26 mouse cellular contexts compared by ENCODE assay signal in genomic region chr8:89052880-89053279, GRCm38 (mm10). TPM values are rescaled to one million over a fixed set of nuclear protein-coding genes. Genes with fewer than 3 reads are reported as not detected.
DNase-seq lines count a peak whose midpoint lies in the region; TF ChIP-seq lines count a peak whose summit lies in the region.
"Had no signal": no experiment of that assay in that cellular context is flagged by ENCODE, and none has a peak within 500 bp of the region (broad histone marks: within the 10 kb centered on the region; RNA-seq: fewer than 3 reads in every experiment).

No protein-coding gene starts in this region.

- H3K4me1 ChIP-seq in ES-Bruce4 (ENCODE audit: control insufficient read depth, insufficient read depth, low read length) (peaks cover 2% of the 10 kb centered on the region), ES-E14 (ENCODE audit: control insufficient read depth in 2 of 2, insufficient read depth in 2 of 2, low read length in 2 of 2, poor library complexity in 1 of 2) (peaks cover 17 to 18% of the 10 kb centered on the region in 2 experiments; a peak in 3 of 4 replicates)
- peaks cover 19% of the 10 kb centered on the region for H3K4me1 ChIP-seq in embryonic facial prominence, embryonic 10.5 days

- H3K36me3 ChIP-seq in ES-Bruce4 (ENCODE audit: control insufficient read depth, insufficient read depth, low read length, poor library complexity, severe bottlenecking) (peaks cover 29% of the 10 kb centered on the region), ES-E14 (ENCODE audit: control insufficient read depth, insufficient read depth, low read length, poor library complexity, severe bottlenecking) (peaks cover 11% of the 10 kb centered on the region)
- no peaks in the 10 kb centered on the region for H3K36me3 ChIP-seq in embryonic facial prominence, embryonic 10.5 days (replicated peaks)
- H3K36me3 ChIP-seq: embryonic facial prominence, embryonic 13.5 days; embryonic facial prominence, embryonic 15.5 days; forebrain, embryonic 10.5 days; forebrain, embryonic 15.5 days had no signal

- TF ChIP-seq POLR2A in ES-Bruce4 (IDR thresholded peaks at IDR 0.05; ENCODE audit: insufficient read depth, low read length): peak; percentile 33

- WGBS in embryonic facial prominence, embryonic 10.5 days: 89% methylated on average over 7 of the region's 7 CpGs

- peak overlapping the region; percentile 91 for H3K9ac ChIP-seq in ES-Bruce4 (ENCODE audit: low read depth, poor library complexity, severe bottlenecking)
- H3K9ac ChIP-seq in ES-E14 (ENCODE audit: insufficient read depth, low read depth, low read length, poor library complexity, severe bottlenecking): peak overlapping the region; percentile 90
- H3K9ac ChIP-seq: embryonic facial prominence, embryonic 13.5 days; embryonic facial prominence, embryonic 15.5 days; forebrain, embryonic 13.5 days; forebrain, embryonic 15.5 days; forebrain, postnatal 0 days had no signal

- H3K4me3 ChIP-seq in ES-Bruce4 (ENCODE audit: low read depth, low read length): peak overlapping the region; percentile 98
- H3K4me3 ChIP-seq in ES-E14 (ENCODE audit: insufficient read depth in 1 of 2, low read depth in 1 of 2, low read length in 2 of 2, poor library complexity in 1 of 2, severe bottlenecking in 1 of 2): peak overlapping the region; percentile 84 to 92
- H3K4me3 ChIP-seq in embryonic facial prominence, embryonic 10.5 days: no peak overlapping the region
- H3K4me3 ChIP-seq: embryonic facial prominence, embryonic 13.5 days; embryonic facial prominence, embryonic 15.5 days; erythroblast, embryonic 14.5 days; forebrain, embryonic 10.5 days; forebrain, embryonic 13.5 days; forebrain, embryonic 15.5 days had no signal

- no peak for TF ChIP-seq CTCF in ES-Bruce4 (IDR thresholded peaks at IDR 0.05; ENCODE audit: low read depth, low read length)

- H3K27ac ChIP-seq in ES-Bruce4 (ENCODE audit: insufficient read depth, low read length) (peak overlapping the region; percentile 72), ES-E14 (ENCODE audit: insufficient read depth, low read depth, low read length, poor library complexity, severe bottlenecking) (peak overlapping the region; percentile 81; the same call in 1 of the 2 replicates)
- H3K27ac ChIP-seq in embryonic facial prominence, embryonic 10.5 days (replicated peaks): no peak overlapping the region
- H3K27ac ChIP-seq: embryonic facial prominence, embryonic 13.5 days; embryonic facial prominence, embryonic 15.5 days; forebrain, embryonic 10.5 days; forebrain, embryonic 13.5 days; forebrain, embryonic 15.5 days had no signal

- no peaks in the 10 kb centered on the region for H3K27me3 ChIP-seq in ES-Bruce4 (ENCODE audit: control insufficient read depth, insufficient read depth, low read length, poor library complexity, severe bottlenecking)
- H3K27me3 ChIP-seq in embryonic facial prominence, embryonic 10.5 days (replicated peaks; ENCODE audit: low read depth, poor library complexity, severe bottlenecking): peaks cover 51% of the 10 kb centered on the region
- H3K27me3 ChIP-seq: forebrain, embryonic 15.5 days had no signal

- in situ Hi-C loops in ES-E14 (cut with MboI; ENCODE audit: low sequenced_read_pairs in 2 of 2, unreplicated experiment in 2 of 2): no loop called here

- no peak for DNase-seq in ES-E14 (ENCODE audit: low read depth, low spot score)
- DNase-seq in WW6 (ENCODE audit: low read depth, low spot score): peak; percentile 76
- peak; percentile 42 for DNase-seq in yolk sac, embryonic 10.5 days (ENCODE audit: low spot score)
- no peak for DNase-seq in liver
- DNase-seq in frontal cortex, postnatal 25 days (ENCODE audit: low spot score in 2 of 2): no peak
- DNase-seq in embryonic facial prominence, embryonic 10.5 days (ENCODE audit: low spot score): no peak
- no peak for DNase-seq in left cerebral cortex, adult 11 months (ENCODE audit: low spot score)
- DNase-seq: adrenal gland, adult 8-10 months; adrenal gland, postnatal 14 days; adrenal gland, postnatal 36 days; cerebellum, adult 11-12 months; cerebellum, adult 2 months; cerebellum, adult 9-10 months; cerebellum, postnatal 10 days; cerebellum, postnatal 25 days; forebrain, postnatal 0 days had no signal

- no peak for TF ChIP-seq EP300 in ES-Bruce4 (IDR thresholded peaks at IDR 0.05; ENCODE audit: insufficient read depth, low read depth, low read length)

- H3K9me3 ChIP-seq in ES-Bruce4 (replicated peaks; ENCODE audit: control insufficient read depth, insufficient read depth, low read length, poor library complexity, severe bottlenecking) (no peaks in the 10 kb centered on the region), ES-E14 (ENCODE audit: control insufficient read depth, insufficient read depth, low read depth, low read length) (no peaks in the 10 kb centered on the region)
- no peaks in the 10 kb centered on the region for H3K9me3 ChIP-seq in embryonic facial prominence, embryonic 10.5 days
- H3K9me3 ChIP-seq: embryonic facial prominence, embryonic 13.5 days; embryonic facial prominence, embryonic 15.5 days; forebrain, embryonic 10.5 days; forebrain, embryonic 13.5 days; forebrain, embryonic 15.5 days had no signal

TF ChIP-seq in ES-E14, 5 proteins besides CTCF, POLR2A, EP300 and RAD21:
- TF ChIP-seq CHD2 (IDR thresholded peaks at IDR 0.05; ENCODE audit: low read depth, low read length): peak; percentile 74; the same call in 1 of the 2 replicates
- TF ChIP-seq ZNF384 (IDR thresholded peaks at IDR 0.05; ENCODE audit: low read depth, low read length): no peak

RNA-seq across cellular contexts. Expression of gene Sall1, which starts 8.9 kb away (rescaled TPM):
- 58.9 and 60.4 TPM in 2 replicates for polyA plus RNA-seq in ES-Bruce4 (2011; ENCODE audit: insufficient read depth, insufficient read length, low read depth, missing spikeins)
- total RNA-seq in ES-E14 (2012; rRNA removed): 22.5 and 26.4 TPM in 2 replicates
- polyA plus RNA-seq in embryonic facial prominence, embryonic 10.5 days (2016; fragmentation: Nextera tagmentation; extraction: Ambion mirVana): 4.7 and 6.3 TPM in 2 replicates
- total RNA-seq: adrenal gland, postnatal 36 days; MEL had no signal
- polyA plus RNA-seq: activated CD4-positive, CD25-positive, alpha-beta regulatory T cell, adult 4 months; C2C12; erythroblast, embryonic 14.5 days had no signal

Comparison
In these comparisons a context has a peak if more than half of its experiments do, and no peak if none do; other contexts are left out.
1. DNase-seq: peak in WW6 (single experiment) and yolk sac, embryonic 10.5 days (single experiment); none in ES-E14 (single experiment), liver (single experiment), frontal cortex, postnatal 25 days (0 of 2), embryonic facial prominence, embryonic 10.5 days (single experiment) and left cerebral cortex, adult 11 months (single experiment).